Mouse (Mus musculus) CD4-positive helper T cell, adult 2 months (primary cell): ENCODE results near the gene Rora.

Source experiments
- DNase-seq: peaks from one replicate; pipeline ENCODE4 v3.0.0-alpha.2; 2012; ENCODE audit warnings: low read depth, missing footprints, low spot score

Gene Rora

GRCm38 (mm10) chr9:69008706-69009105, 355.1 kb downstream of the Rora start:
- no peak for DNase-seq

- no peak for DNase-seq
These were observed 357.3 kb downstream of the Rora start for GRCm38 (mm10) chr9:69010886-69011285.

DNA sequence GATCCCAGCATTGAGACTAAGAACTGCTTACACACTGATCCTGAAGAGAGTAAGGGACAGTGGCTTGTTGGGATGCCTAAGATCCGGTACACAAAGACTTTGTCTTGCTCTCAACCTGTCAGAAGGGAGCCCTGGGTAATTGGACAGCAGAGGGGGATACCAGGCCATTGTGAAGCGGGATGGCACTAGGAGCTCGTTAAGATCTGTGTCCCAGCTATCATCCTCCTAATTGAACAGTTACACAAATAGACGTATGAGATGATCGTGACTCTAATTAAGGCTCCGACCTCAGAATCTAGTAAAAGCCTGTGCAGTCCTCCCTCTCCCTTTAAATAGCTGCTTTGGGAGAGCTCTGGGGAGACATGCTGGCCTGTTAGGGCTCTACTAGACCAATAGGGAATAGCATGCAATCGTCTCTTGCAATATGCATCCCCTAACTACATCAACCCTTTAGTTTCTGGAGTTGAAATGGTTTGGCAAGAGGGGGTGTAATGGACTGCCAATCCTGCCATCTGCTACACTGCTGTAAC, 359.7 kb downstream of the Rora start:
- DNase-seq = no peak

- no peak for DNase-seq
These were observed 360.6 kb downstream of the Rora start for GRCm38 (mm10) chr9:69014203-69014602.

DNA sequence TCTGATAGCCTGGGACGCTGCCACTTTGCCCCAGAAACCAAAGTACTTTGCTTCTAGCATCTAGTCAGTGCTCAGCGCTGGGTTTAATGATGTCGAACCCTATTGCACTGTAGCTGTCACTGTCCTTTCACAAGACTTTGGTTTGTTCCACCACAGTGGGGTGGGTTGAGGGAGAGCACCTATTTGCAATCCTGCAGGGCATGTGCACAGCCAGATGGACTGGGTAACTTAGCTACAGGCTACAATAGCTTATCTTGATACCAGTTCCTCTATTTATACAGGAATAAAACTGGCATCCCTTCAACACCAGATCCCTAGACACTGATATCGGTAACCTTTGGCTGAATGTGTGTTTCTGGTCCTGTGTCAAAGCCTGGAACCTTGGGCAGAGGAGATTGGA, 366.8 kb downstream of the Rora start:
- DNase-seq = no peak

GRCm38 (mm10) chr9:69021482-69021881, 367.9 kb downstream of the Rora start:
- no peak for DNase-seq

- DNase-seq = peak; percentile 55
These were observed 369.7 kb downstream of the Rora start for GRCm38 (mm10) chr9:69023314-69023713.

DNA sequence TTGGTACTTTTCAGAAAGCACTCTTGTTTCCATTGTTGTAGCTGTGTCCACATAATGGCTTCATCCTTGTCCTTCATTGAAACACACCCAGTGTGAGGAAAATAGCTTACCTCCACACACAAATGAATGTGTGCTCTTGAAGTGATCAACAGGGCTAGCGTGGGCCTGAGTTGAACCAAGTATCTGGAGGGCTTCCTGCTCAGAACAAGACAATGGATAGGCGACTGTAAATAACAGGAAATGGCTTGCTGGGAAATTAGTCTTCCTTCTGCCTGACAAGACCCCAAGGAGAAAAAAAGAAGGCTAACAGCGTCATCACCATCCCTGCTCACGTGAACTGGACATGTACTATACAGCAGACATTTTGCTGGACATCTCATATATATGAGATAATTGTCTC, 374.6 kb downstream of the Rora start:
- no peak for DNase-seq

DNA sequence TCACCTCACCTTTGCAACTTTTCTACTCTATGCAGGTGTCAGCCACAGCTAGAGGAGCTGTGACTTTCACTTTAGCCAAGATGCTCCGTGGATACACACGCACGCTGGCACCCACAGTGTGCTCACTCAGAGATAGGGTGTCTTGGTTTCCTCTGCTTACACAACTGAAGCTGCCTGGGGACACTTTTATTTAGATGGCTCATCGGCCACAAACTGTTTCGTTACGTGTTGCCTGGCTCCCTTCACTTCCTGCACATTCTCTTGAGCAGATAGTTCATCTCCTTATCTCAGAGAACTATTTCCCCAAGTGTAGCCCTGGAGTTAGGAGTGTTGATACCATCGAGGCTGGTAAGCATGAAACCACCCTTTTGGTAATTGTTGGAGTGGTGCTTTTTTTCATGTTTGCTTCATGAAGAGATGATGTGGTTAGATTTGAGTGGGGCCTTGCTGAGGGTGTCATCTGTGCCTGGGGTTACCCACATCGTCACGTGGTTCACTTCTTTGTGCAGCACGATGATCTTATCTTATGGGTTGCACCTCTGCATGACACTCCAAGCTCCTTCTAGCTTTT, 380.8 kb downstream of the Rora start:
- peak; percentile 92 for DNase-seq

DNA sequence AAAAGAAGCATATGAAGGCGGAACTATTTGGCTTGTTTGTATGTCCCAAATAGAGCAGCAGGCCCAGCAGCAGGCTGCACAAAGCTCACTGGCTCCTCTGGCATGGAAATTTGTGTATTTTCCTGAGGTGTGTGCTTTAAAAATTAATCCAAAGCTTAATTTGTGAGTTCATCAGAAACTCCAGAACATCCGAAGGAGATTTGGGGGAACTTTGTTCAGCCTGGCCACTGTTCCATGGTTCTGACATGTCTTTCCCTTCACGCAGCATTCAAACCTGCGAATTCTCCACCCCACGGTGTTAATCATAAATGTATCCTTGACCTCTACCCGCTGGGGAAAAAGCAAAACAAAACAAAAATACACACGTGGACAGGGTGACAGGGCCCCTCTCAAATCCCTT, 381.9 kb downstream of the Rora start:
- DNase-seq = no peak

DNA sequence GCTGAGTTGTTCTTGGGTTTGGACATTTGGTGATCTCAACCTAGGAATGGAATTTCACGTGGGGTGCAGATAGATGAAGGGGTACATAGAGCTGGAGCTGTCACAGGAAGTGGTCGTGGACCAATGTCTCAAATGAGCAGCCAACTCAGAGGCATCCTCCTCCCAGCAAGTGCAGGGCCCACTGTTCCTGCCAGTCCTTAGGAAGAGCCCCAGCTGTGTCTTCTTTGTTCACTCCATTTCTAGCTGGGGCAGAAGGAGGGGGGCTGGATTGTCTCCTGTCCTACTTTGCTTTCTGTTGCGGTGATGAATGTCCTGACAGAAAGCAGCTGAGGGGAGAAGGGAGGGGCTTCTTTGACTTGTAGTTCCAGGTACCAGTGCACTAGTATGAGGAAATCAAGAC, 382.7 kb downstream of the Rora start:
- peak; percentile 24 for DNase-seq

GRCm38 (mm10) chr9:69043920-69044613, 390.5 kb downstream of the Rora start:
- no peak for DNase-seq

- no peak for DNase-seq
These were observed 391.1 kb downstream of the Rora start for GRCm38 (mm10) chr9:69044614-69045133.

DNA sequence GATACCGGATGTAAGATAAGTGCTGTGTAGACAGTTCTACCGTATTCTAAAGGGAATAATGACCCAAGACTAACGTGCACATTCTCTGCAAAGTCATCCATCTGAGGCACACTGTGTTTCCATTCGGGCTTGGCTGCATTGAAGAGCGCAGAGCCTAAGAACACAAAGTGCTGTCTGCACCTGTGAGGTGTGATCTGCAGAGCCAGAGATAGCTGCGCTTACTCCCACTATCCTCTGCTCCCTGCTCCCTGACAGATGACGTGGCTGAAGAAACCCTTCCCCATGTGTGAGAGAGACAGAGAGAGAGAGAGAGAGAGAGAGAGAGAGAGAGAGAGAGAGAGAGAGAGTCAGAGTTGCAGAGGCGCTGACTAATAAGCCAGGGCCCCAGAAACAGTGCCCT, 392.3 kb downstream of the Rora start:
- no peak for DNase-seq

DNA sequence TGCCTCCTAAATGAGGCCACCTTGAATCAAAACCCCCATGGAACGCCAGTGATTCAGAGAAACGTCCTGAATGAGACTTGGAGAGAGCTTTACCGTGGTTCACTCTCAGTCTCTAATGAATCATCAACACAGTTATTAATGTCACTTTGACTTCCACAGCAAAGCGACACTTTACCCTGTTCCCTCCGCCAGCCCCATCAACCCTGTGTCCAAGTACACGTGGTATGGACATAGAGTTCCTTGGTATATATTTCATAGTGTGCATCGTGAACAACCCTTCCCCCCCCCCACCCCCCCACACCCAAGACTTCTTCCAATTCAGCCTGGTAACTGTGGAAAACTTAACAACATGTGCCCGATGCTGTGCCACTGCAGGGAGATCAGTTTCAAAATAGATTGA, 397.3 kb downstream of the Rora start:
- DNase-seq = no peak

DNA sequence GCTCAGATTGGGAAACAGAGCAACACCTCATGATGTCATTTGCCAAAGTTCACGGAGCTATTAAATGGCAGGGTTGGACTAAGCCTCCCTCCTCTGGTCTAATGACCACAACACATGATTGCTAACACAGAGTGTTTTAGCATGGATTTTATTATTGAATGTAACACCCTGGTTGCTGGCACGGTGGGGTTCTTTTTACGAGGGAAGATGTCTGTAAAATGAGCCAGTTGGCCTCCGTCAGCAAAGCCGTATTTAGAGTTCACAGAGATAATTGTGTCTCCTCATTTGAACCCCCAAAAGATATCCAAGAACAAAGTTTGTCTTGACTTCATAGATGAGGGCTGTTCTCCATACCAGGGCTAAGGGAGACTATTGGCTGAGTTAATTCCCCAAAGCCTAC, 398.3 kb downstream of the Rora start:
- no peak for DNase-seq

DNA sequence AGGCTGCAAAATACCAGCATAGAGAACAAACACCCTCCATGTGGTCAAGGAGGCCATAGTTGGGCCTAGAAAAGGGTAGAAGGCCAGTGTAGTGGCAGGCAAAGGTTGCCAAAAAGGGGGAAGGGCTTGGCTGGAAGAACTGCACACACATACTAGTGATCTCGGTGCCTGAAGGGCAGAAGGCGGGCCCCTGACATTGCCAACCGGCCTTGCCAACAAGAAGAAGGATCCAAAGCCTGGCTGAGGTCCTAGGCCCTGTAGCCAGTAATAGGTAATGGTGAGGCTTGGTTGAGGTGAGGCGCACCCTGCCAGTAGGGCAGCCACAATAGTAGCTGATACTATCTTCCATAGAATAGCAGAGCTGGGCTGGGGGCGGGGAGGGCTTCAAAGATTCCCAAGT, 401.7 kb downstream of the Rora start:
- no peak for DNase-seq

DNA sequence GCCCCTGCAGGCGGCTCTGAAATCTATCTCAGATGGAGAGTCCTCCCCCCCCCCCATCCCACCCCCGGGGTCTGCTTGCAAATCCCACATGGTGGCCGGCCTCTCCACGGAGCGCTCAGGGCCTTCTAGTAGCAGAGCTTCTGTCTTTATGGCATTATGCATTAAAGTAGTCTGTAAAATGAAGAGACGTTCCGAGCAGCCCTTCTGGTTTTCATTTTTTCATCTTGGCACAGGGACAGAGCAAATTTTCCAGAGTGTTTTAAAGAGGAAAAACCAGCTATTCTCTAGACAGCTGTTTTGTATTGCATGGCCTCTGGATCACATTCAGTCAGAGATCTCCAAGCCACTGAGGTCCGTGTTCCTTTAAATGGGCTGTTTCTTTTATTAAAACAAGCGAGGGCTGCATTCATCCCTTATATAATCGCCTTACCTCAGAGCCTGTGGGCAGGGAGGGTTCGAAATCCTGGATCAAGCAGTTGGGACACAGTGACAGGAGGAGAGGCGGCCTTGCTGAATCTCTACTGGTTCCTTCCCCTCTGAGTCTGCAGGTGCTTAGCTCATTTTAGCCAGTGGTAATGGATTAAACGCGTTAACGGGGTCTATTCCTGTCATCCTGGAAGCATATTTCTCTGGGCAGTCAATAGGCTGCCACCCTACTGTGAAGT, 417.7 kb downstream of the Rora start:
- DNase-seq = no peak

DNA sequence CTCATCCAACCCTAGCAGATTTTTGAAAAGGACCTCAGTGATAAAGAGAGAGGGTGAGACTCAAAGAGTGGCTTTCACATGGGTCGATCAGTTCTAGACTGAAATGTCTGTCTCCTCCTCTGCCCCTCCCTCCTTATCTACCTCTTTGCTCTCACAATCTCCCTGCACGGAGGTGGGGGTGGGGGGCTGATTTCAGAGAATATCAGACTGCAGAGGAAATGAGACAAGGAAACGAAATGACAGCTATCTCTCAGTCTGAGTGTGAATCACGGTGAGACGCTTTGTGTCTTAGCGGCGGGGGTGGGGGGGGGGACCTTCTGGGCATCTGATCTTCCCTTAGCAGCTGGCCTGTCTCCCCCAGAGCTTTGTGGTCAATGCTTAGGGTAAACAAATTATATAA, 419.7 kb downstream of the Rora start:
- peak; percentile 80 for DNase-seq

DNA sequence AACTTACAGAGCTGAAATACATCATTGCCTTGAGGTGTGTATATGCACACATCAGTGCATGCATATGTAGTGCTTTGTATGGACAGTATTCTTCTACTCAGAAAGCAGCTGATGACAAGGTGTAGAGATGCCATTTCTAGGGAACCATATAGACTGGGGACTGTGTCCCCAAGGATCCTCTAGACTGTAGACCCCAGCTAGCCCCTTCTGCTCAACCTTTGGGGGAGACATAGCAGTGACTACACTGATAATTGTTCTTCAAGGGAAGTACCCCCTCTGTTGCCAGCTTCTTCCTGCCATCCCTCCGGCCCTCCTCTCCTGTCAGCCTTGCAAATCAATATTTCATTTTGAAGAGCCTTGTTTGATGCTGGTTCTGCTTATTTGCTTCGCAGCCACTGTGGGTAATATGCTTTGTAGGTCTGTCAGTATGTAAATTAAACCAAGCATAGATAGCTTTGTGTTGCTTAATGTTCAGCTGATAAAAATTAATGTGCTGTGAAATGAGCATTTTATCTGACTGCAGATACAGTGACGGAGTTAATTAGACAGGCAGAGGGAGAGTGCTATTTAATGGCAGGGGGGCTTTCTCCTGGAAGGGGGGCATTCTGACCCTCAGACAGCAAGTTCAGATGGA, 430.6 kb downstream of the Rora start:
- no peak for DNase-seq

- no peak for DNase-seq
These were observed 431.4 kb downstream of the Rora start for GRCm38 (mm10) chr9:69084720-69085661.
